Mouse (Mus musculus): Measurements from ENCODE around the gene Kcnq2. TPM values are rescaled to one million over a fixed set of nuclear protein-coding genes. Genes with fewer than 3 reads are reported as not detected.

Kcnq2 gene
- polyA plus RNA-seq, 1 experiment from 2014 or later, result 0.05 TPM

DNA sequence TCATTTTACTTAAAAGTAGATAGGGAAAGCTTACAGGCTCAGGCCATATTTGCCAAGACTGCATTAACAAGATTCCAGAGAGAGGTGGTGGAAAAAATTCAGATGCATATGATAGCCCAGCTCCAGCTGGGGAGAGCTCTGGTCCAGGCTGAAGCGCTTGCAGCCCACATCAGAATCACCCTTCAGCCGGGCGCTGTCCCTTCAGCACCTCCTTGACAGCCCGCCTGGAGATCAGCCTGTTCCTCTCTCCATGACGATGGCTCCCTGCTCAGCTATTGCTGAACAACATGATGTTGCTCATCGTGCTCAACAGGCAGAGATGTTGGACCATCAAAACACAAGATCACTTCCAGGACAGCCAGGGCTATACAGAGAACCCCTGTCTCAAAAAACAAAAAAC is 1.8 kb upstream of the Kcnq2 start:
- H3K36me3 ChIP-seq (ENCODE audit: insufficient read depth), result no peaks in the 10 kb centered on the region
- no peak for TF ChIP-seq CTCF (IDR thresholded peaks at IDR 0.05; ENCODE audit: low read depth)
- under 1% methylated on average over 6 of the region's 6 CpGs for WGBS
- H3K27me3 ChIP-seq (ENCODE audit: insufficient read depth, low read length), result peaks cover 55% of the 10 kb centered on the region
- no peak overlapping the region for H3K4me2 ChIP-seq
- ATAC-seq (ENCODE audit: insufficient read depth) (no peak), DNase-seq (peak; percentile 88)
- H3K9me3 ChIP-seq (ENCODE audit: low read depth, low read length), result no peaks in the 10 kb centered on the region
- H3K9ac ChIP-seq, result no peak overlapping the region
- H3K4me3 ChIP-seq (ENCODE audit: low read depth, low read length), result no peak overlapping the region
- no peaks in the 10 kb centered on the region for H3K4me1 ChIP-seq (ENCODE audit: insufficient read depth)
- no peak overlapping the region for H3K27ac ChIP-seq (ENCODE audit: low read depth)

DNA sequence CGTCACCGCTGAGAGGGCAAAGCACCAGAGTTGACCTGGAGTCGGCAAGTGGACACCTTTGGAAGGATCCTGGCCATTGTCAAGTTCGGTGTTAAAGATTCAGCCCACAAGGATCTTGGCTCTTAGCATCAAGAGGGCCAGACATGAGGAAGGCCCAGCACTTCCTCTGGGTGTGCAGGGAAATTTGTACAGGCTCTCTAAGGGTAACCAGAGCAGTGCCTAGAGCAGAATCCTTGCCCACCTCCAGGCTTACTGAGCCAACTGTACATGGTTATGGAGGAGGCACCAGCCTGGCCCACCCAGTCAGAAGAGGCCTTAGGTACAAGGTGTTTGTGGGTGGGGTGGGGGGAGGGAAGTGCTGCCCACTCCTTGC is 332 bp upstream of the Kcnq2 start:
- Histone ChIP-seq H3K36me3 (ENCODE audit: insufficient read depth) (no peaks in the 10 kb centered on the region), H3K9me3 (ENCODE audit: low read depth, low read length) (no peaks in the 10 kb centered on the region), H3K4me1 (ENCODE audit: insufficient read depth) (no peaks in the 10 kb centered on the region), H3K4me2 (peak overlapping the region; percentile 73), H3K27me3 (ENCODE audit: insufficient read depth, low read length) (peaks cover 55% of the 10 kb centered on the region), H3K9ac (no peak overlapping the region), H3K27ac (ENCODE audit: low read depth) (no peak overlapping the region), H3K4me3 (ENCODE audit: low read depth, low read length) (peak overlapping the region; percentile 43; the same call in 1 of the 2 replicates)
- no peak for TF ChIP-seq CTCF (IDR thresholded peaks at IDR 0.05; ENCODE audit: low read depth)
- no peak for DNase-seq
- WGBS, result 5% methylated on average over 4 of the region's 4 CpGs
- ATAC-seq (ENCODE audit: insufficient read depth), result no peak

DNA sequence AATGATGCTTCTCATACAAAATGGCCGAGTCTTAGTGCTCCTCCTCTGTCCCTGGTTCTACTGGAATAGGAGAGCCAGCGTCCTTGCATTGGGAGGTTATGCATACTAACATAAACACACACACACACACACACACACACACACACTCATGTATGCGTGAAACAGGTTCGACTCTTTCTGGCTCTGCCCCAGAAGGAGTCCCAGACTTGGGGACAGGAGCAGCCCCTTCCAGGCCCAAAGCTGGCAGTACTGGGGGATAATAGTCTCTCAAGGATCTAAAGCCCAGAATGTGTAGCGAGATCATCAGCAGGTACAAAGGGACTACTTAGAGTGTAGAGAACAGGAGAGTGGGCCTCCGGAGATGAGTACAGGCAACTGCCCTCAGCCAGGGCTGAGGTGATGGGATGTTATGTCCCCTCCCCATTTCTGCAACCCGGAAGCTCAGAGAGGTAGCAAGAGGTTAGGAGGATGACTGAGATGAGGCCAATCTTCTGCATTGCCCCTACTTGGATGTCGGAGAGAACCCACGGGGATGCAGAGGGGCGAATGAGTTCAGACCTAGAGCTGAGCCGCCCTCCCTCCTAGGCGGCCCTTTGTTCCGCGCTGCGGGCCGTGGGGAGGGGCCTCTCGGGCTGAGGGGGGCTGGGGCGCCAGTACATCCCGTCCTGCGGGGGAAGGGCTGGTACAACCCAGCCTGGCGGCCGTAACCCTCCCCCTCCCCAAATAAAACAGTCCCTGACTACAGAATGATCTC is 1.1 kb downstream of the Kcnq2 start:
- DNase-seq (no peak), ATAC-seq (ENCODE audit: insufficient read depth) (no peak)
- peak overlapping the region; percentile 73 for H3K4me2 ChIP-seq
- no peak overlapping the region for H3K9ac ChIP-seq
- no peak overlapping the region for H3K27ac ChIP-seq (ENCODE audit: low read depth)
- no peak for TF ChIP-seq CTCF (IDR thresholded peaks at IDR 0.05; ENCODE audit: low read depth)
- H3K4me3 ChIP-seq (ENCODE audit: low read depth, low read length), result peak overlapping the region; percentile 43
- H3K27me3 ChIP-seq (ENCODE audit: insufficient read depth, low read length), result peaks cover 55% of the 10 kb centered on the region
- no peaks in the 10 kb centered on the region for H3K4me1 ChIP-seq (ENCODE audit: insufficient read depth)
- H3K36me3 ChIP-seq (ENCODE audit: insufficient read depth), result no peaks in the 10 kb centered on the region
- no peaks in the 10 kb centered on the region for H3K9me3 ChIP-seq (ENCODE audit: low read depth, low read length)
- 8% methylated on average over 22 of the region's 22 CpGs for WGBS

DNA sequence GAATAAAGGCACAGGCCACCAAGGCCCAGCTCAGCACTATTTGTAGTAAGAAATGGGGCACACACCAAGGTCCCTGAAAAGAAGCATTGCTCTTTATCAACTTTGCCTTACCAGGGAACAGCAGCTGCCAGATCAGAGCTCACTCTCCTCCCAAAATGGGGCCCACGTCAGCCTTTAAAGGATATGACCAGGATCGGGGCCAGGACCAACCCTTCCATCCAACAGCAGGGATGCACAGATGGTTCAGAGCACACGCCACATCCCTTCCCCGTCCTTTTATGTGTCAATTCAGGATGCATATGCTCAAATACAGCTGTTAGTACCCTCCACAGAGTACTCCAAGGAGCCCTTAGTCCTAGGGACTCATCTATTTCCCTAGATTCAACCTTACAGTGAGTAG is 4.9 kb downstream of the Kcnq2 start:
- no peak overlapping the region for H3K4me2 ChIP-seq
- no peaks in the 10 kb centered on the region for H3K4me1 ChIP-seq (ENCODE audit: insufficient read depth)
- WGBS, result 50% methylated on average over 4 of the region's 4 CpGs
- no peak for TF ChIP-seq CTCF (IDR thresholded peaks at IDR 0.05; ENCODE audit: low read depth)
- H3K4me3 ChIP-seq (ENCODE audit: low read depth, low read length), result no peak overlapping the region
- peaks cover 33% of the 10 kb centered on the region for H3K27me3 ChIP-seq (ENCODE audit: insufficient read depth, low read length)
- DNase-seq, result no peak
- no peak overlapping the region for H3K9ac ChIP-seq
- no peaks in the 10 kb centered on the region for H3K9me3 ChIP-seq (ENCODE audit: low read depth, low read length)
- no peak for ATAC-seq (ENCODE audit: insufficient read depth)
- H3K36me3 ChIP-seq (ENCODE audit: insufficient read depth), result no peaks in the 10 kb centered on the region
- no peak overlapping the region for H3K27ac ChIP-seq (ENCODE audit: low read depth)

DNA sequence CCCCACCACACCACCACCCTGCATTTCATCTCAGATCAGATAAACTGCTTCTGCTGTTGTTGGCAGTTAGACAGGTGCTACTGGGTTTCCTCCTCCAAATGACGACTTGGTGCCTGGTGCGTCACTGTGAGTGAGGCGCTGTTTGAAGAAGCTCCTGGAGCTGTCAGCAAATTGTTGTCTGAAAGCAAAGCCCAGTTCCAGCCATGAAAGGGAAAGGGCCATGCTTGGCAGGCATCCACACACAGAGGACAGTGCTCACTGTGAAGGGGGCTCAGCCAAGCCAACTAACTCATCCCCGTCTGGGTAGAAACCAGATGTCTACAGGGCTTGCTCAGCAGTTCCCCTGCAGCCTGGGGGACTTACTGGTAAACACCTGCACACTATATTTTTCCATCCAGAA is 6.1 kb downstream of the Kcnq2 start:
- H3K4me2 ChIP-seq, result no peak overlapping the region
- H3K36me3 ChIP-seq (ENCODE audit: insufficient read depth), result no peaks in the 10 kb centered on the region
- ATAC-seq (ENCODE audit: insufficient read depth), result no peak
- H3K4me3 ChIP-seq (ENCODE audit: low read depth, low read length), result no peak overlapping the region
- no peak overlapping the region for H3K27ac ChIP-seq (ENCODE audit: low read depth)
- no peak for TF ChIP-seq CTCF (IDR thresholded peaks at IDR 0.05; ENCODE audit: low read depth)
- H3K4me1 ChIP-seq (ENCODE audit: insufficient read depth), result no peaks in the 10 kb centered on the region
- WGBS, result 63% methylated on average over 4 of the region's 4 CpGs
- H3K27me3 ChIP-seq (ENCODE audit: insufficient read depth, low read length), result peaks cover 21% of the 10 kb centered on the region
- no peak for DNase-seq
- no peaks in the 10 kb centered on the region for H3K9me3 ChIP-seq (ENCODE audit: low read depth, low read length)
- H3K9ac ChIP-seq, result no peak overlapping the region

DNA sequence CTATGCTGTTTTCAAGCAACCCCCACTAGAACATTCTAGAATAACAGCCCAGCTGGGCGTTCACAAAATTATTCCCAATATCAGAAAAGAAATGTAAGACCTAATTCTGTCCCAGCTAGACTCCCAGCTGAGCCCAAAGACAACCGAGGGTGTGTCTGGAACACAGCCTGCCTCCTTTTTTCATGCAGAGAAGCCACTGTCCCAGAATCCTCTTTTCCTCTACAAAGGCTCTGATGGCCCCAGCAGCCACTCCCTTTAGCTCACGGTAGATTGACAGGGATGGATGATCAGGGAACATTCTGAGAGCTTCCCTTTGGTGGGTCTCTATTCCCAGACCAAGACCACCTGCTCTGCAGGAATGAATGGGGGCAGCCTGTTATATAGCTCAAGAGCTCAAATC is 7.3 kb downstream of the Kcnq2 start:
- no peak overlapping the region for H3K27ac ChIP-seq (ENCODE audit: low read depth)
- no peaks in the 10 kb centered on the region for H3K4me1 ChIP-seq (ENCODE audit: insufficient read depth)
- ATAC-seq (ENCODE audit: insufficient read depth) (no peak), DNase-seq (no peak)
- WGBS, result 34% methylated on average over 3 of the region's 3 CpGs
- H3K9ac ChIP-seq, result no peak overlapping the region
- H3K4me2 ChIP-seq, result no peak overlapping the region
- no peaks in the 10 kb centered on the region for H3K9me3 ChIP-seq (ENCODE audit: low read depth, low read length)
- peaks cover 9% of the 10 kb centered on the region for H3K27me3 ChIP-seq (ENCODE audit: insufficient read depth, low read length)
- TF ChIP-seq CTCF (IDR thresholded peaks at IDR 0.05; ENCODE audit: low read depth), result no peak
- H3K36me3 ChIP-seq (ENCODE audit: insufficient read depth), result no peaks in the 10 kb centered on the region
- H3K4me3 ChIP-seq (ENCODE audit: low read depth, low read length), result no peak overlapping the region

DNA sequence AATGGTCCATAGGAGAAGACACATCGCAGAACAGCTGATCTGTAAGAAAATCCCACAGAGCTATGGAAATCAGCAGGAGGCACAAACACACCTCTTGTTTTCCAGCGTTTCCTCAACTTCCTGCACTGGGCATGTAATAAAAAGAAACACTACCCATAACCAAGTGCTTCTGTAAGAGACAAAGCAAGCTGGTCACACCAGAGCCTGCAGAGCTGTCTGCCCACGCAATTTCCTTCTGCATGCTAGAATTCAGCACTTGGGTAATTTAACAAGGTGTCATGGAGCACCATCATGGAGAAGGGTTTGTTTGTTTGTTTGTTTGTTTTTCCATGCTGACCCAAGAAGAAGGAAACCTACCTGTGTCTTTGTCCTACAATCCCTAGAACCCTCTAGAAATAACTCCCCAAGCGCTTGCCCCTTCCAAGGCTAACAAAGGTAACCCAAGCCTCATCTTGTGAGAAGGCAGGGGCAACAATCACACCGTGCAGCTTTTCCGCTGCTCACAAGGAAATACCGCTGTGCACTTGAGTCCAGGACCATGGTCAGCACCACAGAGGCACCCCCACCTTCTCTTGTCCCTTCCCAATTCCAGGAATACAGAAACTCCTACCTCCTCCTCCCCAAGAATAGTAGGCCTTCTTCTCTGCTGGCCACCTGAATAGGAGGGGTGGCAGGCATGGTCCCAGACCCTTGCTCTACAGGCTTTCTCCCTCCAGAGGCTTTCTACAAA is 9.2 kb downstream of the Kcnq2 start:
- TF ChIP-seq CTCF (IDR thresholded peaks at IDR 0.05; ENCODE audit: low read depth), result no peak
- no peaks in the 10 kb centered on the region for H3K4me1 ChIP-seq (ENCODE audit: insufficient read depth)
- H3K27me3 ChIP-seq (ENCODE audit: insufficient read depth, low read length), result no peaks in the 10 kb centered on the region
- no peak overlapping the region for H3K9ac ChIP-seq
- DNase-seq (peak; percentile 60), ATAC-seq (ENCODE audit: insufficient read depth) (no peak)
- H3K9me3 ChIP-seq (ENCODE audit: low read depth, low read length), result no peaks in the 10 kb centered on the region
- 36% methylated on average over 7 of the region's 7 CpGs for WGBS
- no peak overlapping the region for H3K27ac ChIP-seq (ENCODE audit: low read depth)
- H3K4me3 ChIP-seq (ENCODE audit: low read depth, low read length), result no peak overlapping the region
- H3K36me3 ChIP-seq (ENCODE audit: insufficient read depth), result no peaks in the 10 kb centered on the region
- no peak overlapping the region for H3K4me2 ChIP-seq
